Mouse (Mus musculus): ENCODE results near the gene Il17f.
"Not testable (repeated sequence)": the region's sequence is repeated elsewhere in the genome, so short reads cannot be mapped to it uniquely, and the experiment has no call there.

Gene Il17f

GRCm38 (mm10) chr1:20778366-20778765 lies 12.1 kb downstream of the Il17f start:
- DNase-seq (ENCODE audit: low spot score), result no peak

- DNase-seq (ENCODE audit: low spot score), result not testable (repeated sequence)
Observed at GRCm38 (mm10) chr1:20774026-20774730, 16.2 kb downstream of the Il17f start.

- no peak for DNase-seq (ENCODE audit: low spot score)
Observed at GRCm38 (mm10) chr1:20766526-20766925, 23.9 kb downstream of the Il17f start.

GRCm38 (mm10) chr1:20761411-20761810 lies 29.0 kb downstream of the Il17f start:
- no peak for DNase-seq (ENCODE audit: low spot score)

GRCm38 (mm10) chr1:20760331-20760730 lies 30.1 kb downstream of the Il17f start:
- no peak for DNase-seq (ENCODE audit: low spot score)

DNA sequence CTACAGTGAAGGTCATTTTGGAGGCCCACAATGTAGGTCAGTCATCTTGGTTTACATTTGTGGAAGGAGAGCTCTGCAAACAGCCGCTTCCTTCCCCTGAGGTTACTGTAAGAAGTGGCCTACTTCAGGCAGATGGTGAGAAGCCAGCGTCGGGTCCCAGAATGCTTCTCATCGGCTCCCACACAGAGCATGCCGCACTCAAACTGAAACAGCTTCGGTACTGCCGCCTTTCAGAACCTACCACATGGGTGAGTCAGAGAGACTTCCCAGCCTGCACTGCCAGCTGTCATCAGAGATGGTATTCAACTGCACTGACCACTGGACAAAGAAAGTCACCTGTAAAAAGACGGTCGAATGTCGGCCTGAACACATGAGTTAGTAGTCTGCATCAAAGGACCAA lies 30.6 kb downstream of the Il17f start:
- DNase-seq (ENCODE audit: low spot score), result no peak

DNA sequence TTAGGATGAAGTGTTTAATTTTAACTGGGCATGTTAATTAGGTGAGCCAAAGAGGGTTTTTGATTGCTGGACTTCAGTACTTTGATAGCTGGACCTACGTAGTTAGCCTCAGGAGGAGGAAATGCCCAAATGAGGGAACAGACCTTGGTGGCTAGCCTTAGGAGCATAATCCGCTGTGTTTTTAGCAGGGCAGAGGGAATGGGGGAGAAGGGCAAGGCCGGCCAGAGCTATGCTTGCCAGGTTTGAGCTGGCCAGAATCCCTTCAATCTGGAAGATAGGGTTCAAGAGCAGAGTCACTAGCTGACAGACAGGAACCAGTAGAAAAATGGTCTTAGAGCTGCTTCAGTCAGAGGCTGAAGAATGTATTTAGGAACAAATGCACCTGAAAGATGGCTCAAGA lies 32.8 kb downstream of the Il17f start:
- DNase-seq (ENCODE audit: low spot score), result no peak

- DNase-seq (ENCODE audit: low spot score), result no peak
Observed at GRCm38 (mm10) chr1:20754439-20754838, 36.0 kb downstream of the Il17f start.

DNA sequence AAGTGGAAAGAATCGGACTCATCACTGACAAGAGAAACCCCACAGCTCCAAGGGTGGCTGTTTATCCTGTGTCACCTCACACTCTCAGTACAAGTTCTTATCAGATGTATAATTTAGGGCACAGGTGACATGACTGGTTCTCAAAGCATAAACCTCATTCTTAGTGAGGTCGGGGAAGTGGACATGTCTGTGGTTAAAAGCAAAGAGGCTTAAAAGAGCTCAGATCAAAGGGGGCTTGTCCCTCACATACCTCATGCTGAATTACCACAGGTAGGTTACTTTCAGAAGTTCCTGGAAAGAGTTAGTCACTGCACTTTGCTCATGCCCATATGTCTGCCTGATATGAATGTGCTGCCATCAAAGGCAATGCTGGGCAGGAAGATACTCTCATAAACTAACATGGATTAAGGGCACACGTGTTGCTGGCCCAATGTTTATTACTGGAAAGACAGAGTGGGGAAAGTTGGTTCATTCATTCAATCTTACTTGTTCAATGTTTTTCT lies 49.9 kb downstream of the Il17f start:
- DNase-seq (ENCODE audit: low spot score), result no peak

GRCm38 (mm10) chr1:20738483-20738882 lies 51.9 kb downstream of the Il17f start:
- DNase-seq (ENCODE audit: low spot score), result no peak

GRCm38 (mm10) chr1:20736572-20736971 lies 53.8 kb downstream of the Il17f start:
- no peak for DNase-seq (ENCODE audit: low spot score)

- DNase-seq (ENCODE audit: low spot score), result no peak
Observed at GRCm38 (mm10) chr1:20730903-20731302, 59.5 kb downstream of the Il17f start, which contains the start of gene Il17a. Il17a (plus strand) TSS chr1:20730905.
